Mouse (Mus musculus) lung, postnatal 10 days (tissue): ENCODE measurements around the gene Zpr1.
A peak's percentile ranks its signal among the peaks of the same experiment; 100 is the strongest.

Source experiments
- DNase-seq: peaks from one replicate; pipeline ENCODE4 v3.0.0; 2021

Gene Zpr1

DNA sequence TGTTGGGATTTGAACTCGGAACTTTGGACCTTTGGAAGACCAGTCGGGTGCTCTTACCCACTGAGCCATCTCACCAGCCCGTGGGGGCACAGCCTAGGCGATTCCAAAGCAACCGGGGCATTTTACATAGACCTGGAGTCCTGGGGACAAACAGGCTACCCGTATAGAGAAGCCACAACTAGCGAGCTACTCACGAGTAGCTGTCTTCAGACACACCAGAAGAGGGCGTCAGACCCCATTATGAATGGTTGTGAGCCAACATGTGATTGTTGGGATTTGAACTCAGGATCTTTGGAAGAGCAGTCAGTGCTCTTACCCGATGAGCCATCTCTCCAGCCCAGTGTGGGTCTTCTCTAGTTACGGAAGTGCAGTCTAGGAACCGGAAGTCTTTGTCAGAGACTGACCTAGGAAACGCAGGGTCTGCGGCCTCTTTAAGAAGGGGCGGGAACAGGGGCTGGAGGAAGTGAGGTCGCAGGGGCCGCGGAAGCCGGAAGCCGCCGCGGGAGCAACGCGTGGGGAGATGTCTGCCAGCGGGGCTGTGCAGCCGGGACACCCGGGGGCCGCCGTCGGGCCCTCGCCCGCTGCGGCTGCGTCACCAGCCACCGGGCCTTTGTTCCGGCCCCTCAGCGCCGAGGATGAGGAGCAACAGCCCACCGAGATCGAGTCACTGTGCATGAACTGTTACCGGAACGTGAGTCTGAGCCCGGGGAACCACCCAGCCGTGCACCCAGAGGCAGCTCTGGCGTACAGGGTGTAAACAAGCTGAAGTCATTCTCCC, at the start of gene Zpr1:
Gene Zpr1 (plus strand): TSS at position 388 of the 778 bp plus-strand sequence.
- DNase-seq = peak; percentile 94

DNA sequence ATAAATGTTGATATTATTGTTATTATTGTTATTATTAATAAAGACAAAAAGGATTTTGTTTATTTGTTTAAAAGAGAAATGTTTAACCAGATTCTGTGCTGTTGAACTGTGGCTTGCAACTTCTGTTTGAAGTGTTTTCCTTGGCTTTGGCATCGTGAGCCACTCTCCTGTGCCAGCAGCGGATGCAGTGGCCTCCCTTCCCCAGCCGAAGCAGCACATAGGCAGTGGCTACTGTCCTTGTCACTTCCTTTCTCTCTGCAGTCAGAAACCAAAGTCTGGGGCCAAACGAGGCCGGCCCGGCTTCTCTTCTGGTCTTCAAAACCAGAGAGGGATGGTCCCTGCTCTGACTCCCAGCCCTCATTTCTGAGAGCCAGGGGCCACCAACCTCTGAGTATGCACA, 49.8 kb upstream of the Zpr1 start:
- DNase-seq = peak; percentile 69

DNA sequence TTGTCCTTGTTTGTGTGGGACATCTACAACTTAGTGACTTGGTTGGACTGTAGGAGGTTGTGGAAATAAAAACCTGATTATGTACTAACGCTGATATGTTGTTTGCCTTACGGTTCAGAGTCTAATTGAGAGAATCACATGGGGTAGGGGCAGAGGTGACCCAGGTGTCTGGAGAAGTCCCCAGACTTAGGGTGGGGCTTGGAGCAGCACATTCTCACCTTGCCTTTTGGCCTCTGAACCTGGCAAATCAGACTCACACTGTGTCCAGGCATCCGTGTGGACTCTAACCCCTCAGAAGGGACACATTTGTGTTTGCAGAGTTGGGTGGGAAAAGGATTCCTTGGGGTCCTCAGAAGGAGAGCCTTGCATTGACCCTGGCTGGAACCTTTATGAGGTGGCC, 48.8 kb upstream of the Zpr1 start:
- no peak for DNase-seq

DNA sequence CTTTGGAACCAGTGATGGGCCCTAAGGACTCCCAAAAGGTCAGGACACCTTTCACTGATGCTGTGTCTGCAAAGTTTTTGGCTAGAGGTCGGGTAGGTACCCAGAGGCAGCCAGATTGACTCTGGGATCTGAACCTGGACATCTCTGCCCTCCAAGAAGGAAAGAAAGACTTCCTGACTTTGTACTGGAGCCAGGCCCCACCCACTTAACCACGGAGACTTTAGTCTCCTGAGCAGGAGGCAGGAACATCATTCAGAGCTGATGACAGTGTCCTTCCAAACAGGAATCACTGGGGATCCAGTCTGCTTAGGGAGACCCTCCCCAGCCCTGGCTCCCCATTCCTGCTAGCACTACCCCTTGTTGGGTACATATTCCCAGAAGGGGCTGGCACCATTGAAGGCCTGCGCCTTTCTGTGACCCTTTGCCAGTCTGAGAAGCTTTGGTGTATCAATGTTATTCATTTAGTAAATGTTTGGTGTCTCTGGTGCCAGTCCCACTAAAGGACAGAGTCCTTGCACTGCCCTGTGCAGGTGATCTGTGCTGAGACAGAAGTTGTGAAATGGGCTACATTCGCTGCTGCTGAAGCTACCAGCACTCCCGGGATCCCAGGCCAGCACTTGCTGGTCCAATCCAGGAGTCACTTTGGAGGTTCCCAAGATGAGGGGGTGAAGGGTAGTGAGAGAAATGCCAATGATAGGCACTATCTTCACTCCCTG, 47.8 kb upstream of the Zpr1 start:
- DNase-seq = no peak

DNA sequence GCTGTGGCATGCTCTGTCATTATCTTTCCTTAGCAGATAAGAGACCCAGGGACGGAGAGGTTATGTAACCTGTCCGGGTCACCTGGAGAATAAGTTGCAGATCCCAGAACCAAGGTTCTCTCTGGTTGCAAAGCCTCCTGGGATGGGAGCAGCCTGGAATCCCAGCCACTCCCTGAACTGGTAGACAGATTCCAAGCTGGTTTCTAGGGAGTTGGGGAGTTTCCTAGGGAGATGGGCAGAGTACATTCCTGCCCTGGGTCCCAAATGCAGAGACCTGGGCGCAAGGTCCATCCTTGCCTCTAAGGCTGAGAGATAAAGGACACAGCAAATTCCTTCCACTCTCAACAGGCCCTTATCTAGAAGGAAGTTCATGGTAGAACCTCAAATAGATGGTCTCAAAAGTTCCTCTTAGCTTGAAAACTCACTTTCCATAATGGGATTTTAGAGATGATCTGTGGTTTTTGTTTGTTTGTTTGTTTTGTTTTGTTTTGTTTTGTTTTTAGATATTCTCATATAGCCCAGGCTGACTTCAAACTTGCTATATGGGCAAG, 45.7 kb upstream of the Zpr1 start:
- no peak for DNase-seq

DNA sequence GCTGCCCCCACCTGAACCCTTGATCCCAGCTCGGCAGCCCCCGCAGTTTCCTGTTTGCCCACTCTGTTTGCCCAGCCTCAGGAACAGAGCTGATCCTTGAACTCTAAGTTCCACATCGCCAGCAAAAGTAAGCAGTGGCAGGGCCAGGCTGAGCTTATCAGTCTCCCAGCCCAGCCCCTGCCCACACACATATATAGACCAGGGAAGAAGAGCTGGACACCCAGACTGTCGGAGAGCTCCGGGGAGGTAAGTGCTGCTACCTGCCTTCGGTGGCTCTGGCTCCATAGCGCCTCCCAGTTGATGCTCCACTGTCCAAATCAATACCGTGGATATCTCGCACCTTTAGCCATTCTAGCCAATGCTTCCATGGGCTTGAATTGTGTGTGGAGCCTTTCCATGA, 44.4 kb upstream of the Zpr1 start, which contains the start of gene Apoa1:
Gene Apoa1 (plus strand): TSS at position 90 of the 400 bp plus-strand sequence.
- no peak for DNase-seq

DNA sequence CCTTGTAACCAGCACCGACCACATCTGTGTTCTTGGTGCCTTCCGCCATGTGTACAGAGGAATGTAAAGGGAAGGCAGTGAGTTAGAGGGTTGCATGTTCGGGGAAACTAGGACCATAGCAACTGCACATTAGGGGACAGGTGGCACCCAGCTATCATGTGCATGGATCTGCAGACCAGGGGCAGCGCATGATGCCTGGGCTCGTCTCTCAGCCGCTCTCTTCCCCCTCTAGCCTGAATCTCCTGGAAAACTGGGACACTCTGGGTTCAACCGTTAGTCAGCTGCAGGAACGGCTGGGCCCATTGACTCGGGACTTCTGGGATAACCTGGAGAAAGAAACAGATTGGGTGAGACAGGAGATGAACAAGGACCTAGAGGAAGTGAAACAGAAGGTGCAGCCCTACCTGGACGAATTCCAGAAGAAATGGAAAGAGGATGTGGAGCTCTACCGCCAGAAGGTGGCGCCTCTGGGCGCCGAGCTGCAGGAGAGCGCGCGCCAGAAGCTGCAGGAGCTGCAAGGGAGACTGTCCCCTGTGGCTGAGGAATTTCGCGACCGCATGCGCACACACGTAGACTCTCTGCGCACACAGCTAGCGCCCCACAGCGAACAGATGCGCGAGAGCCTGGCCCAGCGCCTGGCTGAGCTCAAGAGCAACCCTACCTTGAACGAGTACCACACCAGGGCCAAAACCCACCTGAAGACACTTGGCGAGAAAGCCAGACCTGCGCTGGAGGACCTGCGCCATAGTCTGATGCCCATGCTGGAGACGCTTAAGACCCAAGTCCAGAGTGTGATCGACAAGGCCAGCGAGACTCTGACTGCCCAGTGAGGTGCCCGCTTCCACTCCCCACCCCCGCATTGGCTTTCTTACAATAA, 43.1 kb upstream of the Zpr1 start:
- DNase-seq = peak; percentile 90

DNA sequence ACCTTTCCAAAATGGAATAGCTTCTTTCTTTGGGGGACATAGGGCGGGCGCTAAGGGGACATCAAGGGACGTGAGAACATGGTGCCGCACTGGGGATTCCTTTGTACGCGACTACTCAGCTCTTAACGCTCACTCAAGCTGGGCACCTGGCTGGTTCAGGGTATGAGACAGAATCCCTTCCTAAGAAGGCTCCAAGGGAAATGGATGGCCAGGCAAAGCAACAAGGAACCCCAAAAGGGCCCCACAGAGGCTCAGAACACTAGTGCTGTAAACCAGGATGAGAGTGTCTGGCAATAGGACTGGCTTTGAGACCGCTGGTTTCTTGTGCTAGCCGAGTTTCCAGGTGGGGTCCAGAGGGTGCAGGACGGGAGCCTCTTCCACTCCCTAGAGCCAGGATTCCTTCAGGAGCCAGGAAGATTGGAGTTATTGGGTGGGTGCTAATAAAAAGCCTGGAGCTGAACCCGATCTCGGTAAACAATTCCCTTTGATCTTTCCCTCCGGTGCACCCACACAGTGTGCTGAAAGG, 42.4 kb upstream of the Zpr1 start:
- DNase-seq = no peak

DNA sequence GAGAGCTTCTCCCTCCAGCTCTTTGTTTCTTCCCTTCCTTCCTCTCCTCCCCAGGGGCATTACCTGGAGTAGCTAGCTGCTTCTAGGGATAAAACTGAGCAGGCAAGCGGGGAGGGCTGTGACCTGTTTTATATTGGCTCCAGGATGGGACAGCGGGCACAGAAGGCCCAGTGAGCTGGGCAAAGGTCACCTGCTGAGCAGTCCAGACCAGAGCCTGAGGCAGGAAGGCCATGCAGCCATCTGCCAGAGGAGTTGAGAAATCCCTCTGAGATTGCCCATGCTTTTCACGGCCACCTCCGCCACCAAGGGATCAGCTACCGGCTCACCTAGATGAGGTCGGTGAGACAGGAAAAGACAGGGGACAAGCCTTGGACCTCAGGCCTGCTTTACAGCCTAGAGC, 37.7 kb upstream of the Zpr1 start:
- DNase-seq = no peak

DNA sequence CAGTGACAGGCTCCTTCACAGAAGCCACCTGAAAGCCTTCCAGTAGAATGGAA, 37.4 kb upstream of the Zpr1 start, which contains the start of gene Apoc3:
Gene Apoc3 (minus strand): TSS at position 41 of the 53 bp plus-strand sequence.
- DNase-seq = no peak

DNA sequence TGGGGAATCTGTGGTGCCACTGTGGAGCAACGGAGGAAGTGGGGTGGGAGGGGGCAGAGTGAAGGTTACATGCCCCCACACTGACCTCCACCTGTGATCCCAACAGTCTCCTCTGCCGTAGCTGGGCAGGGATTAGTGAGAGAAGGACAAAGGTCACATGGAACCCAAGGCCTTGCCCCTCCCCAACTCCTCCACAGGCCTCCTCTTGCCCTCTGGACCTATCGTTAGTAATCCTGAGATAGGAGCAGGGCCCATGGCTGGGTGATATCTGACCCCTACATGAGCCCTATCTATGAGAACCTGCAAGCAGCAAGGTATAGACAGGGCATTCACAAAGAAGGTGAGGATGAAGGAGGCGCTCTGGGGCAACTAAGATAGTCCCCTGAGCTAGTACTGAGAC, 37.2 kb upstream of the Zpr1 start:
- no peak for DNase-seq

DNA sequence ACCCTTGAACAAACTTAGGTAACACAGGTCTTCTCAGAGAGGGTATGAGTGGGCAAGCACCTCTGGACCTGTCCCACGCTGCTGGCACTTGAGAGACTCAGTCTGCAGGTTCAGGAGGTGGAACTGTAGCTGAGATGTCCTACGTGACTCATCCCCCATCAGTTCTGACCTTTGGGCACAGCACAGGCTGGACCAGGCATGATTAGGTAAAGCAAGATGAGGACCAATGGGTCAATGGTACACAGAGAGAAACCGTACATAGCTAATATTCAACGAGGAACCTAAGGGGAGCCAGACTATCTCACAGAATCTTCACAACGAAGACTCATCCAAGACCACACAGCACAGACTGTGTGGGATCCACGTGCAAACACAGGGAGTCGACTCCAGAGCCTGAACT, 34.0 kb upstream of the Zpr1 start:
- DNase-seq = no peak

DNA sequence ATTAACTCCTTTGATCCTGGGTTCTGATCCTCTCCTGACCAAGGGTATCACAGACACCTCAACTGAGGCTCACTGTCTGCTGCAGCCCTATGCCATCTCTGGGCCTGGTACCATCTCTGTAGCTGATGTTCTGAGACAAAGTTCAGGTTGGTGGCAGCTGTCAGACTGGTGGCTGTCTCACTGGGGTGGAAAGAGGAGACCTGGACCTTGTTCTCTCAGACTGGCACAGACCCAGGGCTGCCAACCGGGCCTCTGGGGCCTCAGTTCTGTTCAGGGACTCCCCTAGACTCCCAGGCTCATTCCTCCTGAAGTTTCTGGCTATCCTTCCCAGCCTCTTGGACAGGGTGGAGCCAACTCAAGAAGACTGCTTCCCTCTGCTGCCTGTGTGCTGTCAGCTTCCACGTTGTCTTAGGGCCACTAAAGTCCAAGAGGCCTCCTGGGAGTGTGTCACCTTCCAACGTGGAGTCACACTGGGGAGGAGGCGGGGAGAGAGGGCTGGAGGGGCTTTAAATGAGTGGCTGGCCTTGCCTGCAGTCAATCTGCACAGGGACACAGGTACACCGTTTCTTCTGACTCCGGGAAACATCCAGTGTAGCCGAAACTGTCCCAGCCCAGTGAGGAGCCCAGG, 32.2 kb upstream of the Zpr1 start, which contains the start of gene Apoa4:
Gene Apoa4 (plus strand): TSS at position 171 of the 628 bp plus-strand sequence.
- DNase-seq = no peak

DNA sequence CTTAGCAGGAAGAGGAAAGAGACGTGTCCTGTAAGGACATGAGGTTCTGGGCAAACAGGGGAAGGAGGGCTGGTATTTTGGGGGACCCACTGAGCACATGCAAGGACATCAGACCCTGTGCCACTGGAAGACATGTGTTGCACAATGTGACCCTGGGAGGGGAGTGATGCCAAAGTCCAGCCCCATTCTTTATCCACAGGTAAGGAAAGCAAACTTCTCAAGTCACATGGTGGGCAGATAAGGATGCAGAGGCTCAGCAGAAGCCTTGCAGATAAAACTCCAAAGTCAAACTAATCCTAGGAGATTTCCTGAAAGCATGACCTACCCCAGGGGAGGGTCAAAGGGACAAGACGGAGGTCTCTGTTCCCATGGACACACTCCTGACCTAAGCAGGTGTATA, 31.0 kb upstream of the Zpr1 start:
- DNase-seq = no peak

DNA sequence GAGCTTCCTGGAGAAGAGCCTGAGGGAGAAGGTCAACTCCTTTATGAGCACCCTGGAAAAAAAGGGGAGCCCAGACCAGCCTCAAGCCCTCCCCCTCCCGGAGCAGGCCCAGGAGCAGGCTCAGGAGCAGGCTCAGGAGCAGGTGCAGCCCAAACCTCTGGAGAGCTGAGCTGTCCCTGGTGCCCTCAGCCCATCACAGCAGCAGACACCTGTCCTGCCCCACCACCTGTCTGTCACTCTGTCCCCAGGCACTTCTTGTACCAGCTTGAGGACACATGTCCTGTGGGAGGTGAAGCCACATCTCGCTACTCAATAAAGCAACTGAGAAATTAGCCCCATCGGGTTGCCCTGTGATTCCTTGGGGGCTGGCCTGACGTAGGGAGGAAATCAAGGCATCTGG, 29.7 kb upstream of the Zpr1 start:
- DNase-seq = no peak

DNA sequence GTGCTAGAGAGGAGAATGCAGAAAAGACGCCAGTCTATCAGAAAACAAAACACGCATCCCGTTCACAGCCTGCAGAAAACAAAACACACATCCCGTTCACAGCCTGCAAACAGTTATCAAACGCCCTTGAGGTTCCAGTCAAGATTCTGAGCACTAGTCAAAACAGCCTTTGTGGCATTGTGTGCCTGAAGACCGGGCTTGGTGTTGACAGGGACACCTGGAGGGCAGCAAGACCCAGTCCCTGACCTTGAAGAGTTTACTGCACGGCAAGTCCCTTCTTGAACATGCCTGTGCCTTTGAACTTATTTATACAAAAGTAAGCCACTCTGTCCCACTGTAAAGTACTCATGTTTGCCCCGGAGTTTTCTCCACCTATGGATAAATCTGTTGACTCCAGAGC, 29.3 kb upstream of the Zpr1 start:
- DNase-seq = no peak

DNA sequence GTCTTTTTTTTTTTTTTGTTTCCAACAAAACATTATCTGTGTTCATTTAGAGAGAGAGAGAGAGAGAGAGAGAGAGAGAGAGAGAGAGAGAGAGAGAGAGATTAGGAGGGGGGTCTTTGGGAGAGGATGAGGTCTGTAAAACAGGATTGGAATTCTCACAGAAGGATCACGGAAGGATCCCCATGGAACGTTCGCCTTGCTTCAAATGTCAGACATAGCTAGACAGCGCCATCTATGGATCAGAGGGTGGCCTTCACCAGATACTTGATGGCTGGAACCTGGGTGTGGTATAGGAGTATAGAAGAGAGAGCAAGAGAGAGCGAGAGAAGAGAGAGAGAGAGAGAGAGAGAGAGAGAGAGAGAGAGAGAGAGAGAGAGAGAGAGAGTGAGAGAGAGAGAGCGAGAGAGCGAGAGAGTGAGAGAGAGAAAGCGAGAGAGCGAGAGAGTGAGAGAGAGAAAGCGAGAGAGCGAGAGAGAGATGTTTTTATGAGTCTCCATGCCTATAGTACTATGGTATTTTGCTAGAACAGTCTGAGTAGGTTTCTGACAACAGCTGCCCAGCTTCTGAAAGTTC, 26.0 kb upstream of the Zpr1 start:
- peak; percentile 81 for DNase-seq

DNA sequence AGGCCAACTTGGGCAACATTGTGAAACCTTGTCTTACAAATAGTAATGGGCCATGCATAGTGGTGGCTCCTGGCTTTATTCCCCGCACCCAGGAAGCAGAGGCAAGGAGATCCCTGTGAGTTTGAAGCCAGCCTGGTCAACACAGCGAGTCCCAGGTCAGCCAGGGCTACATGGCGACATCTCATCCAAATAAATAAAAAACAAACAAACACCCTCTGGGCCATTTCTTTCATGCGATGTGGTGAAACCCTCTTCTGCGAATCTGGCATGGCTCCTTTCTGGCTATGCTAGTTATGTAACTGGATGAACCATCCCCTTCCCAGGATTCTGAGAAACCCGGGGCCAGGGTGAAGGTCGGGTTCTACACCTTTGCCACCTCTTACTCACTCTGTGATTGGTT, 16.7 kb upstream of the Zpr1 start:
- no peak for DNase-seq

DNA sequence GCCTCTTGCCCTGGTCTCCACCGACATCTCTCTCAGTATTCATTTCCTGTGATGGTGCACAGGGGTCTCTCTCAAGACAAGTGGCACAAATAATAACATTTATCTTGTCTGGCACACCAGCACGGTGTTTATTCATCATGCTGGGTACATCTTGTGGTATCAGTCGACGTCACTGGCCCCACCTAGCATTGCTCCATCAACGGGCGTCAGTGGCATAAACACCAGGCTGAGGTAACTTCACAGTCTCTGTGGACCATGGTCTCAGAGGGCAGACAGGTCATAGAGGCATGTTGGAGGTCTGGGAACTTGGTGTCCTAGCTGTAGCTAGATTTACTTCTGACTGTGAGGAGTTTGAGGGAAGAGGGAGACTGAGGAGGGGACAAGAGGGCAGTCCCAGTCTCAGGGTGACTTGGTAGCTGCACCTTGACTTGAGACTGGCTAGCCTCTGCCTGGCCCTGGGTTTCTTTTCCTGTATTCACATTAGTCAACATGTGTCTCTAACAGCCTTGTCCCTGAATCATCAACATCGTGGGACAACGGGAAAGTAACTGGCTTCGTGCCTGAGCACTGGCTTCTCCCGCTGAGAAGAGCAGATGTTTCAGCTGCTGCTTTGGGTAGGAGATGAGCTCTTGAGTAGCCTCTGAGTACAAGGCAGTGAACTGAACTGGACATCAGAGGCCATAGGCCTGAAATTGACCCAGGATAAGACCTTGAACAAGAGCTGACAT, 16.0 kb upstream of the Zpr1 start:
- no peak for DNase-seq

DNA sequence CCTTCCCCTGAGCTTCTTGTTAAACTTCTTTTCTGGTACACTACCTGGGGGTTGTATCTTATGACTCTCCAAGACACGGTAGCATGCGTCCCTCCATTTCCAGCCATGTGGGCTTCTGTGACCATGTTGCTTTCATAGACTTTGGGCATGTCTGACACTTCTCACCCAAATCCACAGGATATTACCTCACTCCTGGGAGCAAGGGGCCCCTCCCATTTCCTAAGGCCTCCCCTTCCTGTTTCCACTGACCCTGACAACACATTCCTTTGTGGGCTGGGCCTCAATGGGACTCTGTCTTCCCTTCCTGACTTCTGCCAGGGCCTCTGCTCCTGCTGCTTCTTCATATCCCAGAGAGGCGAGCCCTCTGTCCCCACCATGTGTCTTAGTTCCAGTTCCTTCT, 15.3 kb upstream of the Zpr1 start:
- peak; percentile 39 for DNase-seq

DNA sequence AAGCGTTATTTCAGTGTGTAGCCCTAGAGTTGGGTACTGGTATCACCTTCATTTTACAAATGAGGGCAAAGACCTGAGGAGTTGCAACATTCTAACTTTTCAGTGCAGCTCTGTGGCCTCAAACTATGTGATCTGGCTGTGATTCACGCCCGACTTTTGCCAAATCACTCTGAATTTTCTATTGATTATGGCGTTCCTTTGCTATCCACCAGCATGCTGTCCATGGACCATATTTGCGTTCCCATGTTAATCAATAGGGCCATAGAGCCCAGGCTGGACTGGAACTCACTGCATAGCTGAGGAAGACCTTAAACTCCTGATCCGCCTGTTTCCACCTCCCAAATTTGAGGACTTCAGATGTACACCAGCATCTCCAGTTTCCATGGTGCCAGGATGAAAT, 13.8 kb upstream of the Zpr1 start:
- DNase-seq = no peak

DNA sequence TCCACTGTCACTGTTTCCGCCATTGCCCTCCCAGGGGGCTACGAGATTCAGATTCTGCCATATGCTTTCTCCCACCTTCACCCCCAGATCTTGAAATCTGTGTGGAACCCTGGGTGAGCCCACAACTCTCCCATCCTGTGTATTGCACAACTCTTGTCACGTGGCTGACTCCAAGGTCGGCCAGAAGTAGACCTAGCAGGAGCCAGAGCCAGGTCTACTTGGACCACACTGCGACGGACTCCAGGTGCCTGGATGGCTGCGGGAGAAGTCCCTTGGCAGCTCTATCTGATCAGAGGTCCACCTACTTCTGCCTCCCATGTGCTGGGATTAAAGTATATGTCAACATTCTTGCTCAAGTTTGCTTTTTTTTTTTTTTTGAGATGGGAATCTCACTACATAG, 11.7 kb upstream of the Zpr1 start:
- DNase-seq = no peak
